Comparison of ENCODE assay signal across 8 mouse cellular contexts in the genomic region with DNA sequence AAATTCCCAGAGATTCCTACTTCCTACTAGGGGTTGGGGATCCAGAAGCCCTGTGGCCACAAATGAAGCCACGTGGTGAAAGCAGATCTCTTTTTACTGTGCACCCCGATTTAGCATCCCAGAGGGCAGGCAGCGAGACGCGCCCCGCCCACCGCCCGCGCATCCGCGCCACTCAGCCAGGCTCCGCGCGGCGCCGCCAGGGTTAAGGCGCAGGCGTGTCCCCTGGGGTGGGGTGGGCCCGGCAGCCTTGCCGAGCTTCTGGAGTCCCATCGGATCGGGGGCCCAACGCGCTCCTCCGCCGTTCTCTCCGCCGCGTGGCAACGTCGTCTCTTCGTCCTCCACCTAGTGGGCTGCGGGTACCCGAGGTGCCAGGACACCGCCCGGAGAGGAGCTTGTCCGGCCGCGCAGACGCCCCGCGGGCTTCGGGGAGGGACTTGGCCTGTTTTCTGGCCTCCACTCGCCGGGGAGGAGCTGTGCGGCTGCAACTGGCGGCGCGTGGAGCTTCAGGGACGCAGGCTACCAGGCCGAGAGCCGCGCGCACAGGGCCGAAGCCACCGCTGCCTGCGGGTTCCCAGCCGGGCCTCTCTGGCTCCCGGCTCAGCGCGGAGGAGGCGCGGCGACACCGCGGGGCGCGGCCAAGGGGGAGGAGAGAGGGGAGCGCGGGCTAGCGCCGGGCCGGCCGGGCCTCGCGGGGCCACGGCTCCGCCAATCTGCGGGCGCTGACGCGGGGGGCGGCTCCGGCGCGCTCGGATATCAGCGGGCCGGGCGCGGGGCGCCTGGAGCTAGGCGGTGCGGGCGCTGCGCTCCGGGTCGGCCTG. TPM values are rescaled to one million over a fixed set of nuclear protein-coding genes. Genes with fewer than 3 reads are reported as not detected.
DNase-seq lines count a peak whose midpoint lies in the region; ATAC-seq and TF ChIP-seq lines count a peak whose summit lies in the region.

A gene (plus strand): TSS at position 212 of the 818 bp plus-strand sequence.

- intact Hi-C loops in heart, adult 2 months (cut with DNase I): no loop called here

- H3K4me3 ChIP-seq in embryonic facial prominence, embryonic 13.5 days: peak within 1 kb of the TSS; percentile 72
- H3K4me3 ChIP-seq in heart, adult 2 months: peak within 1 kb of the TSS; percentile 64
- H3K4me3 ChIP-seq in kidney, adult 2 months (ENCODE audit: insufficient read depth, low read depth, low read length): peak within 1 kb of the TSS; percentile 71
- H3K4me3 ChIP-seq in limb, embryonic 10.5 days: peak within 1 kb of the TSS; percentile 73
- peak within 1 kb of the TSS; percentile 77 for H3K4me3 ChIP-seq in midbrain, embryonic 10.5 days

- peak within 1 kb of the TSS; percentile 97 for H3K4me2 ChIP-seq in embryonic facial prominence, embryonic 13.5 days

- WGBS in embryonic facial prominence, embryonic 13.5 days: under 1% methylated on average over 98 of the region's 98 CpGs
- under 1% methylated on average over 95 of the region's 98 CpGs for WGBS in heart, adult 2 months
- 1% methylated on average over 97 of the region's 98 CpGs for WGBS in kidney, adult 2 months
- WGBS in limb, embryonic 10.5 days: under 1% methylated on average over 92 of the region's 98 CpGs
- WGBS in midbrain, embryonic 10.5 days: under 1% methylated on average over 94 of the region's 98 CpGs

- H3K79me2 ChIP-seq in heart, adult 2 months (replicated peaks; ENCODE audit: control insufficient read depth, insufficient read depth, low read length): no peaks in the 10 kb centered on the region

- H3K27me3 ChIP-seq in embryonic facial prominence, embryonic 13.5 days: peaks cover 65% of the 10 kb centered on the region
- no peaks in the 10 kb centered on the region for H3K27me3 ChIP-seq in heart, adult 2 months (ENCODE audit: control insufficient read depth, insufficient read depth, low read length)
- no peaks in the 10 kb centered on the region for H3K27me3 ChIP-seq in kidney, adult 2 months (replicated peaks; ENCODE audit: control insufficient read depth, insufficient read depth, low read length)
- peaks cover 95% of the 10 kb centered on the region for H3K27me3 ChIP-seq in limb, embryonic 10.5 days (ENCODE audit: low read depth, poor library complexity, severe bottlenecking)
- peaks cover 69% of the 10 kb centered on the region for H3K27me3 ChIP-seq in midbrain, embryonic 10.5 days (ENCODE audit: low read depth, poor library complexity, severe bottlenecking)

- no peaks in the 10 kb centered on the region for H3K36me3 ChIP-seq in embryonic facial prominence, embryonic 13.5 days
- H3K36me3 ChIP-seq in heart, adult 2 months (ENCODE audit: control insufficient read depth, insufficient read depth, low read length): no peaks in the 10 kb centered on the region
- no peaks in the 10 kb centered on the region for H3K36me3 ChIP-seq in kidney, adult 2 months (ENCODE audit: control insufficient read depth, insufficient read depth, low read length)
- H3K36me3 ChIP-seq in limb, embryonic 10.5 days: no peaks in the 10 kb centered on the region
- H3K36me3 ChIP-seq in midbrain, embryonic 10.5 days: no peaks in the 10 kb centered on the region

- peak within 1 kb of the TSS; percentile 77 for H3K9ac ChIP-seq in embryonic facial prominence, embryonic 13.5 days
- peak within 1 kb of the TSS; percentile 89 for H3K9ac ChIP-seq in heart, adult 2 months (ENCODE audit: low read depth, low read length)

- DNase-seq in spleen, adult 18-20 months: peak; percentile 11 to 19
- no peak for DNase-seq in spleen, adult 12 weeks (ENCODE audit: low spot score)
- DNase-seq in heart, adult 2 months: peak; percentile 91 to 92
- peak; percentile 92 for DNase-seq in kidney, adult 2 months
- DNase-seq in limb, embryonic 10.5 days (ENCODE audit: low spot score): peak; percentile 79
- DNase-seq in midbrain, embryonic 10.5 days (ENCODE audit: low spot score): peak; percentile 78
- peak; percentile 62 for DNase-seq in skeletal muscle tissue, adult 2 months (ENCODE audit: low read depth, low spot score)

- peak within 1 kb of the TSS; percentile 71 for H3K27ac ChIP-seq in embryonic facial prominence, embryonic 13.5 days
- peak within 1 kb of the TSS; percentile 89 for H3K27ac ChIP-seq in heart, adult 2 months
- H3K27ac ChIP-seq in kidney, adult 2 months (ENCODE audit: insufficient read depth, low read depth, low read length): peak within 1 kb of the TSS; percentile 76
- peak within 1 kb of the TSS; percentile 79 for H3K27ac ChIP-seq in limb, embryonic 10.5 days
- H3K27ac ChIP-seq in midbrain, embryonic 10.5 days (replicated peaks): peak within 1 kb of the TSS; percentile 89

- H3K9me3 ChIP-seq in embryonic facial prominence, embryonic 13.5 days: no peaks in the 10 kb centered on the region
- H3K9me3 ChIP-seq in limb, embryonic 10.5 days (replicated peaks): no peaks in the 10 kb centered on the region
- H3K9me3 ChIP-seq in midbrain, embryonic 10.5 days (replicated peaks): no peaks in the 10 kb centered on the region

- peak; percentile 82 for ATAC-seq in embryonic facial prominence, embryonic 13.5 days (ENCODE audit: insufficient number of reproducible peaks, insufficient read depth, low FRiP score, low TSS enrichment, low read depth)

- peaks cover 26% of the 10 kb centered on the region for H3K4me1 ChIP-seq in embryonic facial prominence, embryonic 13.5 days
- no peaks in the 10 kb centered on the region; the same call in 1 of the 2 replicates for H3K4me1 ChIP-seq in heart, adult 2 months (ENCODE audit: control insufficient read depth, insufficient read depth, low read length)
- H3K4me1 ChIP-seq in kidney, adult 2 months (ENCODE audit: control insufficient read depth, insufficient read depth, low read length): peaks cover 22% of the 10 kb centered on the region
- H3K4me1 ChIP-seq in limb, embryonic 10.5 days: peaks cover 38% of the 10 kb centered on the region
- H3K4me1 ChIP-seq in midbrain, embryonic 10.5 days: peaks cover 48% of the 10 kb centered on the region

- no peak; the same call in 1 of the 2 replicates for TF ChIP-seq CTCF in heart, adult 2 months (IDR thresholded peaks at IDR 0.05)
- no peak for TF ChIP-seq CTCF in kidney, adult 2 months (conservative IDR thresholded peaks at IDR 0.05; ENCODE audit: insufficient read depth, insufficient read length, low read depth, low read length)

- TF ChIP-seq POLR2A in heart, adult 2 months (IDR thresholded peaks at IDR 0.05; ENCODE audit: insufficient read depth, low read depth, low read length): peak; percentile 30; the same call in 1 of the 2 replicates
- peak; percentile 69 for TF ChIP-seq POLR2A in kidney, adult 2 months (IDR thresholded peaks at IDR 0.05; ENCODE audit: low read depth, low read length)

- TF ChIP-seq EP300 in heart, adult 2 months (IDR thresholded peaks at IDR 0.05; ENCODE audit: insufficient read depth, low read depth, low read length): no peak

RNA-seq across cellular contexts. Expression of the gene that starts here (rescaled TPM):
- 2.9 and 5.3 TPM in 2 replicates for polyA plus RNA-seq in embryonic facial prominence, embryonic 13.5 days (2015; fragmentation: Nextera tagmentation; extraction: Ambion mirVana)
- 10 to 100 TPM; 11.3 to 14.7 TPM for total RNA-seq in heart, adult 2 months (2021)
- 10.0 and 11.0 TPM in 2 replicates for polyA plus RNA-seq in heart, adult 2 months (2012; rRNA removed)
- polyA plus RNA-seq in kidney, adult 2 months (2012; rRNA removed): 49.5 and 65.6 TPM in 2 replicates
- 1.1 and 1.3 TPM in 2 replicates for polyA plus RNA-seq in limb, embryonic 10.5 days (2016; fragmentation: Nextera tagmentation; extraction: Ambion mirVana)
- 7.0 and 9.5 TPM in 2 replicates for polyA plus RNA-seq in midbrain, embryonic 10.5 days (2016; fragmentation: Nextera tagmentation; extraction: Ambion mirVana)
